Mouse (Mus musculus): ENCODE data around the gene Actl7a. TPM values are rescaled to one million over a fixed set of nuclear protein-coding genes. Genes with fewer than 3 reads are reported as not detected.

Gene Actl7a
- total and polyA plus RNA-seq, 3 experiments: 0.11 to 0.15 TPM; not detected in 1

GRCm38 (mm10) chr4:56771065-56771464 is 27.9 kb downstream of the Actl7a start:
- no peak for DNase-seq (ENCODE audit: low read depth, low spot score)
- Histone ChIP-seq H3K79me2 (ENCODE audit: control insufficient read depth, insufficient read depth, low read length, poor library complexity) (no peaks in the 10 kb centered on the region), H3K36me3 (ENCODE audit: control insufficient read depth in 1 of 2, insufficient read depth in 2 of 2, low read length in 2 of 2) (peaks cover 0 to 28% of the 10 kb centered on the region in 2 experiments; a peak in 2 of 4 replicates), H3K27ac (ENCODE audit: control insufficient read depth, low read depth, low read length) (no peak overlapping the region), H3K4me3 (ENCODE audit: control insufficient read depth in 1 of 2, insufficient read depth in 1 of 2, low read depth in 2 of 2, low read length in 2 of 2) (no peak overlapping the region), H3K4me1 (ENCODE audit: control insufficient read depth in 1 of 2, insufficient read depth in 2 of 2, low read length in 2 of 2) (no peaks in the 10 kb centered on the region), H3K27me3 (ENCODE audit: control insufficient read depth in 1 of 2, insufficient read depth in 2 of 2, low read length in 2 of 2) (no peaks in the 10 kb centered on the region), H3K9ac (ENCODE audit: control insufficient read depth, low read depth, low read length, poor library complexity, severe bottlenecking) (no peak overlapping the region), H3K9me3 (replicated peaks; ENCODE audit: insufficient read depth, low read length) (no peaks in the 10 kb centered on the region)
- TF ChIP-seq POLR2A (IDR thresholded peaks at IDR 0.05; ENCODE audit: control insufficient read depth in 1 of 2, insufficient read depth in 1 of 2, low read depth in 1 of 2, low read length in 2 of 2, poor library complexity in 1 of 2) (no peak), MAFK (IDR thresholded peaks at IDR 0.05; ENCODE audit: borderline replicate concordance, low read depth, low read length) (no peak), RCOR1 (IDR thresholded peaks at IDR 0.05; ENCODE audit: low read depth, low read length) (no peak), GATA1 (IDR thresholded peaks at IDR 0.05; ENCODE audit: low read depth, low read length) (no peak), MAX (IDR thresholded peaks at IDR 0.05; ENCODE audit: low read length) (no peak), TAL1 (IDR thresholded peaks at IDR 0.05; ENCODE audit: low read length) (no peak), MYC (IDR thresholded peaks at IDR 0.05; ENCODE audit: low read depth, low read length) (no peak), RAD21 (IDR thresholded peaks at IDR 0.05; ENCODE audit: low read depth, low read length) (no peak), HCFC1 (IDR thresholded peaks at IDR 0.05; ENCODE audit: low read depth, low read length) (no peak), EP300 (IDR thresholded peaks at IDR 0.05; ENCODE audit: low read depth in 1 of 2, low read length in 2 of 2) (no peak), ETS1 (IDR thresholded peaks at IDR 0.05; ENCODE audit: low read depth, low read length) (no peak), ZKSCAN1 (IDR thresholded peaks at IDR 0.05; ENCODE audit: low read depth, low read length) (no peak), SIN3A (IDR thresholded peaks at IDR 0.05; ENCODE audit: low read length) (no peak), CTCF (IDR thresholded peaks at IDR 0.05 in 2 of 3, conservative IDR thresholded peaks at IDR 0.05 in 1 of 3; ENCODE audit: control insufficient read depth in 1 of 3, insufficient read depth in 1 of 3, low read depth in 2 of 3, low read length in 3 of 3, poor library complexity in 1 of 3, severe bottlenecking in 1 of 3) (no peak), MEF2A (IDR thresholded peaks at IDR 0.05; ENCODE audit: extremely low read depth, insufficient replicate concordance, low read depth, low read length, poor library complexity, severe bottlenecking) (no peak), NRF1 (IDR thresholded peaks at IDR 0.05; ENCODE audit: insufficient read depth, low read depth, low read length, poor library complexity, severe bottlenecking) (no peak)

DNA sequence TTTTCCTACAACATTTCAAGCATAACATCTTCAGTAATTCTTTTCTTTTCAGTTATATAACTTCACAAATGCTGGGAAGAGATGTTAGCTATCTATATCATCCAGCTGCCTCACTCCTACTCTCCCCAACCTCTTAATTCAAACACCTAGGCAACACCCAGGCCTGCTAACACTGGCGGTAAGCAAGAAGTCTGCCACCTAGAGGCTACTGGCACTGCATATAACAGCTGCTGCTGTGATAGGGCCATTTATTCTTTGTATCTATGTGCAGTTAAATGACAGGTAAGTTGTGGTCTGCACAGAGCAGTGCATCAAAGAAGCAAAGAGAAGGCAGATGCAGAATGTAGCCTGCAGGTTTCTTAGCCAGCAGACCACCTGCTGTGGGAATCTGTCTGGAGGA is 48.2 kb downstream of the Actl7a start:
- no peak overlapping the region for H3K4me3 ChIP-seq (ENCODE audit: control insufficient read depth in 1 of 2, insufficient read depth in 1 of 2, low read depth in 2 of 2, low read length in 2 of 2)
- H3K4me1 ChIP-seq (ENCODE audit: control insufficient read depth in 1 of 2, insufficient read depth in 2 of 2, low read length in 2 of 2): no peaks in the 10 kb centered on the region
- peak; percentile 48 to 58 (median 54) for TF ChIP-seq CTCF (IDR thresholded peaks at IDR 0.05 in 2 of 3, conservative IDR thresholded peaks at IDR 0.05 in 1 of 3; ENCODE audit: control insufficient read depth in 1 of 3, insufficient read depth in 1 of 3, low read depth in 2 of 3, low read length in 3 of 3, poor library complexity in 1 of 3, severe bottlenecking in 1 of 3)
- no peak for TF ChIP-seq POLR2AphosphoS2 (IDR thresholded peaks at IDR 0.05; ENCODE audit: low read length)
- H3K27ac ChIP-seq (ENCODE audit: control insufficient read depth, low read depth, low read length): no peak overlapping the region
- H3K79me2 ChIP-seq (ENCODE audit: control insufficient read depth, insufficient read depth, low read length, poor library complexity): no peaks in the 10 kb centered on the region; the same call in 1 of the 2 replicates
- no peak overlapping the region for H3K9ac ChIP-seq (ENCODE audit: control insufficient read depth, low read depth, low read length, poor library complexity, severe bottlenecking)
- peaks cover 0 to 50% of the 10 kb centered on the region in 2 experiments; a peak in 2 of 4 replicates for H3K36me3 ChIP-seq (ENCODE audit: control insufficient read depth in 1 of 2, insufficient read depth in 2 of 2, low read length in 2 of 2)
- DNase-seq (ENCODE audit: low read depth, low spot score): peak; percentile 50
- H3K27me3 ChIP-seq (ENCODE audit: control insufficient read depth in 1 of 2, insufficient read depth in 2 of 2, low read length in 2 of 2): no peaks in the 10 kb centered on the region
- H3K9me3 ChIP-seq (replicated peaks; ENCODE audit: insufficient read depth, low read length): no peaks in the 10 kb centered on the region

Other genes with a start within 250 kb of the Actl7a start
- not detected in 2 replicates for gene Gm26657, start 3.3 kb upstream of the Actl7a start, total RNA-seq (2012; rRNA removed)
- not detected for gene Gm26657, start 3.3 kb upstream of the Actl7a start, polyA plus RNA-seq (2012; ENCODE audit: insufficient read depth in 1 of 2, insufficient read length in 2 of 2, low read depth in 1 of 2, low replicate concordance in 2 of 2, missing spikeins in 1 of 2)
- 0.10 TPM in 1 of 2 replicates, not detected in the other for gene Actl7b, start 2.0 kb upstream of the Actl7a start, total RNA-seq (2012; rRNA removed)
- gene Actl7b, start 2.0 kb upstream of the Actl7a start, polyA plus RNA-seq (2012; ENCODE audit: insufficient read depth in 1 of 2, insufficient read length in 2 of 2, low read depth in 1 of 2, low replicate concordance in 2 of 2, missing spikeins in 1 of 2): not detected
- 38.4 and 41.3 TPM in 2 replicates for gene Elp1, start 58.9 kb downstream of the Actl7a start, total RNA-seq (2012; rRNA removed)
- 100 to 1,000 TPM in 1 of 2 experiments, 10 to 100 TPM in 1; 38.0 to 144 TPM for gene Elp1, start 58.9 kb downstream of the Actl7a start, polyA plus RNA-seq (2012; ENCODE audit: insufficient read depth in 1 of 2, insufficient read length in 2 of 2, low read depth in 1 of 2, low replicate concordance in 2 of 2, missing spikeins in 1 of 2)
- gene Fam206a, start 58.9 kb downstream of the Actl7a start, total RNA-seq (2012; rRNA removed): 7.3 and 8.9 TPM in 2 replicates
- 10 to 100 TPM; 27.8 to 33.9 TPM for gene Fam206a, start 58.9 kb downstream of the Actl7a start, polyA plus RNA-seq (2012; ENCODE audit: insufficient read depth in 1 of 2, insufficient read length in 2 of 2, low read depth in 1 of 2, low replicate concordance in 2 of 2, missing spikeins in 1 of 2)
- 2.3 and 2.5 TPM in 2 replicates for gene Ctnnal1, start 121.8 kb downstream of the Actl7a start, total RNA-seq (2012; rRNA removed)
- 1 to 10 TPM in 1 of 2 experiments, not detected in 1; 6.3 TPM for gene Ctnnal1, start 121.8 kb downstream of the Actl7a start, polyA plus RNA-seq (2012; ENCODE audit: insufficient read depth in 1 of 2, insufficient read length in 2 of 2, low read depth in 1 of 2, low replicate concordance in 2 of 2, missing spikeins in 1 of 2)
- gene Tmem245, start 204.0 kb downstream of the Actl7a start, total RNA-seq (2012; rRNA removed): 7.7 and 9.2 TPM in 2 replicates
- gene Tmem245, start 204.0 kb downstream of the Actl7a start, polyA plus RNA-seq (2012; ENCODE audit: insufficient read depth in 1 of 2, insufficient read length in 2 of 2, low read depth in 1 of 2, low replicate concordance in 2 of 2, missing spikeins in 1 of 2): 10 to 100 TPM in 1 of 2 experiments, 1 to 10 TPM in 1; 7.3 to 15.0 TPM
- gene Frrs1l, start 247.0 kb downstream of the Actl7a start, total RNA-seq (2012; rRNA removed): not detected in 2 replicates
- not detected for gene Frrs1l, start 247.0 kb downstream of the Actl7a start, polyA plus RNA-seq (2012; ENCODE audit: insufficient read depth in 1 of 2, insufficient read length in 2 of 2, low read depth in 1 of 2, low replicate concordance in 2 of 2, missing spikeins in 1 of 2)